Mouse (Mus musculus) cerebellum, adult 11-12 months (tissue): ENCODE data around the gene Scfd2.

Source experiments
- DNase-seq: peaks from one replicate; pipeline ENCODE4 v3.0.0; 2022

Scfd2 gene

DNA sequence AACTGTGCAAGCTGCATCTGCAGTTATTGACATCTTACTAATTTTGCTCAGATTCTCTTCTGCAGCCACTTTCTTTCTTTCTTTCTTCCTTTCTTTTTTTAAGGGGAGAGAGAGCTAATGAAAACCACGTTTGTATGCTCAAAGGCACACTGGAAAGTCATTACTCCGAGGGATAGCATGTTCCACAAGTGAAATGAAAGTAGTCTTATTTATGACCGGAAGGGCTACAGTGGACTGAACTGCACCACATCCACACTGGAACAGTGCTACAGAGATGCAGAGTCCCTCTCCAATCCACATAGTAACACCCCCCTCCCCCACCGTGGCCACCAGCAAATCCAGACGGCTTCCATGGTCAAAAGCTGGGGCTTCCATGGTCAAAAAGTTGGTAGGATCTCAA, 224.3 kb downstream of the Scfd2 start:
- no peak for DNase-seq

DNA sequence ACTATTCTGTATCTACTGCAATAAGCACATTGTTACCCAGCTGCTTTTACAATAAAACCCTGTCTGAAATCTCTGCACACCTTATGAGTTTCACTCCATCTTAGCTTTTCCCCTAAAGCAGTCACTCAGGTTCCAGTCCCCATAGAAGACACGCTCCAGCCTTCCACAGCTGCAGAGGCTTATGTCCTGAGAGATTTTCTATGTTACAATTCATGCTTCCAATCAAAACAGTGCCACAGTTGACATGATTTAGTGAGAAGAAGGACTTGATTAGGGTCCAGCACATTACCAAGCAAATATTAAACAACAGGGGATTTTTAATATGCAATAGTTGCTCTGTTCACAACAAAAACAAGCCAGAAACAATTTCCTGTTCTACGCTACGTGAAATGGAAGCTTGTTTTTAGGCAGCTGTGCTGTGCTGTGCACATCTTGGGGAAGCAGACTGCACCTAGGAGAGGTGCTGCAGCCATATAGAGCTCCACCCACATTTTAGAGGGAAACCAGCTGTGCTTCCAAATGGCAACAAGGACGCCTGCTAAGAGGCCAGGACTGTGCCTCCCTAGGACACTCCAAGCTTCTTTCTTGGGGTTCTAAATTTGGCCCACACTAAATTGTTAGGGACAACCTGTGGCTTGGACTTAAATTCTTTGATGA, 225.9 kb downstream of the Scfd2 start:
- DNase-seq = no peak

DNA sequence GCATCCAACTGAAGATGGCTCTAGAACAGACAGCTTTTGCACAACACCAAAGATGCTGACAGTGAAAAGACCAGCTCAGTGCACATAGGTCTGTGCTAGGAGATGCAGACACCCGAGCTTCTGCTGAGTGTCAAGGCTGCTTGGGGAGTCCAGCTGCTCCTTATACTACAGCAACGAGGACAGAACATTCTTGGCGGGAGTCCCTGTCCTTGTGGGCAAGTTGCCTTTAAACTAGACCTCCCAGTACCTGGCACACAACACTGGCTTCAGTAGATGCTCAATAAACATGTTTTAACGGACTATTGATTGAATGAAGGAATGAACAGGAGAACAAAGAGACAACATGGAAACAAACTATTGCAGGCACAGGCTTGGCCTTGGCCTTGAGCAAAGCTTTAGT, 226.8 kb downstream of the Scfd2 start:
- DNase-seq = no peak

DNA sequence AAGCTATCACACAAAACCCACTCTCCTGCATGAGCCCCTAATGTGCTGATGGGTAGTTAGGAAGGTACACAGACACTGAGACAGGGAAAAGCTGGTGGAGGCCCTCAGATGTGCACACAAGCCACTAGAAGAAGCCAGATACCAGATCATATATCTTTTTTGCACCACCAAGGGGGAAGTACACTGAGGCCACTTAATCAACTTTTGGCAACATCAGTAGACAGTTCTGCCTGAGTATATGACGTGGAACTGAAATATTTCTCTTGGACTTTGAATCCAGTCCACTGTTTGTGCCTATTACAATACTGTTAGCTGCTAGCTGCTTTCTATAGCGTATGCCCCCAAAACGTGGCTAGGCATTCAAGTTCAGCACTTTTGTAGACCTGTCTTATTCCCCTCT, 229.2 kb downstream of the Scfd2 start:
- DNase-seq = no peak

DNA sequence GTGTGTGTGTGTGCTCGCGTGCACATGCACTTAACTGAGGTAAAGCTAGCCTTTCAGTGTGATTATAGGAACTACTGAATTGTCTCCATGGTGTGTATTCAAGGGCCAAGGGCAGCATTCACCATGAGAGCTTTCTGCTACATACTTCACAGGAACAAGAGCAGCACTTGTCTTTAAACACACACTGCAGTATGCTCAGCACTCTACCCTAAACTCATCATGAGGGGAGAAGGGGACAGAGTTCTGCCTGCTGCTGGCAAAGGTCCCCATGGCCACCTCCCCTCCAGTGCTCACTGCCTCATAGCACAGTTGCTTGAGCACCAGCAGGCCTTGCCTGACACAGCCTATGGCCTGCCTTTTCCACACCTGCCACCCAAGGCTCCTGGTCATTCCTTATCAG, 230.1 kb downstream of the Scfd2 start:
- DNase-seq = no peak

DNA sequence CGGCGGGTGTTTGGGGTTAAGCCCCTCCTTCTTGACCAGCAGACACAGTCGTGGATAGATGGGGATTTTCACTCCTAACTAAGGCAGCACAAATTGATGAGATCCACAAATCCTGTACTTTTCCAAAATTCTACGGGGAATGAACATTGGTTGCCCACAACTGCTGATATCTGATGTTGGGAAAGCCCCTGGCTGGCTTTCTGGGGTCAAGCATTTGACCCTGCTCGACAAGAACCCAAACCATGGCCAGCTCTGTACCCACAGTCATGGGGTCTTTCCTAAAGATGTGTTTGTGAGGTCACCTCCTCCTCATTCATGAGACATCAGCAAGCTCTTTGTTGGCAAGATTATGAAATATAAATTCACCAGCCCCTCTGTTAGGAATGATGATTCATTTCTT, 230.6 kb downstream of the Scfd2 start:
- no peak for DNase-seq

DNA sequence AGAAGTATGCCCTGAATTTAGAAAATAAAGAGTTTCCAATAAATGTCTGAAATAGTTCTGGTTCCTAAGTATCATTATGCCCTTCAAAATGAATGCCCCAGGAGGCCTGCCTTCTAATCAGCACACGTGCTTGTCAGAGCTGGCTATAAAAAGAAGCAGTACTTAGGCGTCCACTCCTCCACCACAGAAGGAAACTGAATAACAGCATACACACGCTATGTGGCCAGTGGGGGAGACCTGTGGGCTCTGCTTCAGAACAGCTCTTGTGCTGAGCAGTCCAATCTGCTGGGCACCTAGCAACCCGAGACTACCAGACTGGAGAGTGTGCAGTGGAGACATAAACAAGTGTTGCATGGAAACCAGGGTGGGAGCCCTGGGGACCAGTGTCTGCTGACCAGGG, 231.4 kb downstream of the Scfd2 start:
- no peak for DNase-seq

DNA sequence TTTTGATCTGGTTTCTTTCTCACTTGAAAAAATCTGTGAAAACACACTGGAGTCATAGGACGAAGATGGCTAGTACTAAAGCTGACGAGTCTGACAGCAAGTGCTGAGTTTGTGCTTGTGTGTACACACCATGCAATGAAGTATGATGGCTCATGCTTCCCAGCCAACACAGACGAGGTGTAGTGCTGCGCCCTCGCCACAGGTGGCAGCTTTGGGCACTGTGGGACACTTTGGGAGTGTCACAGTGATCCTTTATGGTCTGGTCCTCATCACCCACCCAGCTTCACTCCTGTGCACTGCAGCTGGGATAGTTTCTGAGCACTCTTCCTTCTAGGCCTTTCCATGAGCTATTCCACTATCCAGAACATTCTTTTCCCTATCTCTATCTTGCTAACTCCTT, 234.4 kb downstream of the Scfd2 start:
- no peak for DNase-seq

DNA sequence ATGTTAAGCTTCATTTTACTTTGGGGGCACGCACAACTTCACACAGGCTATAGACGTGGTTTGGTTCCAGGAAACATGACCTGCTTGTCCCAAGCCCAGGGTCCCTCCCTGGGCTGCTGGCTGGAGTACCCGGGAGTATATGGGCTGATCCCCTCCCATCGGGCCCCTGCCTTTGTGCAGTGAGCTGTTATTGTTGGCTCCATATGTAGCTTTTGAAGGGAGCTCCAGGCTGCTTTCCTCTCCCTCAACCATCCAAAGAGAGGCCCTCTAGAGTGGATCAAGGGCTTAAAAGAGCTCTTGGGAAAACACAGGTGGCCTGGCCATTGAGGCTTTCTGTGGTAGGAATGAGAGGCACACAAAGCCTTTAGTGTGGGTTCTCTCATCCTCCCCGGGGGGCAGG, 235.5 kb downstream of the Scfd2 start:
- no peak for DNase-seq

DNA sequence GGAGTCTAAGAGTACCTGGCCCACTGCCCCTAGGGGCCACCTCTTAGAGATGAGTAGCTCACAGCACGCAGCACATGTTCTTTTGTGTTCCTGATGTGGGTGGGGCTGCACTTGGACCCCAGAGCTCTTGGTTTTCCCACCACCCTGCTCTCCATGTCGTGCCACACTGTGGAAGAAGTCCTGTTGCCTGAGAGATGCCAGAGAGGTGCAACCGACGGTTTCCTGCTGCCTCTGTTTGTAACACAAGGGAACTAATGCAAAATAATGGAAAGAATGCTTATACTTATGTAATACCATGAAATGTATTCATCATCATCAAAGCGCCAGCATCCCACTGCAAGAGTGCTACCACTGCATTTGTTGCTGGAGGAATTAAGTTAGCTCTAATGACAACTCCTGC, 238.0 kb downstream of the Scfd2 start:
- no peak for DNase-seq

DNA sequence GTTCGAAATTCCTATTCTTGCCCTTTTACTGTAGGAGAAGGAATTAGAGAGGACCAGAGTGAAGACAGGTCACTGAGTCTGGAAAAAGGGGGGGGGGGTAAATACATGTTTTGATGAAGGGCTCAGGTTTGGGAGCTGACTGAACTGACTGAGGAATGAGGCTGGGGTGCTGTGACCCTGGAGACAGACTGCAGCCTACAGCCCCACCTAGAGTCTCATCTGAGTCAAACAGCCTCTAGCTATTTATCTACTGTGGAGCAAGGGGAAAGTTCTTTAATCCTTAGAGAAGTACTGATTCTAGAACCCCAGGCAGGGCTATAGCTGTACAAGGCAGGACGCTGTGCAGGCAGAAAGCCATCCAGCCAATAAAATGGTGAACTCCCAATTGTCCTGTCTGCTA, 239.5 kb downstream of the Scfd2 start:
- no peak for DNase-seq

DNA sequence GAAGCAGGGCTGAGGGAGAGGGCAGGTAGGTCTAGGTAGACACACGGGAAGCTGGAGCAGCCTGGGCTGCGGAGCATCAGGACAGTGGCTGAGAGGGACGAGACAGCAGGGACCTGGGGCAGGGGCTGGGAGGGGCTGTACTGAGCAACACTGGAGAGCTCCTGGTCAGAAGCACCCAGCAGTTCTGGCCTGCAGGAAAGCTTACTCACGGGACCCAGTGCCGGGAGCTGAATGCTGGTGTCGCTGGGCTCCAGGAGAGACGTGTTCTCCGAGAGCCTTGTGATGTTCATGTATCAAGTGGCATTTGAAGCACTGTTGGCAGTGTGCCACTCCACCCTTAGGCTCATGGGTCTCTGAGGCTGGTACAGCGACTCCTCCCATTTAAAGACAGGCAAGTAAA, 240.0 kb downstream of the Scfd2 start:
- no peak for DNase-seq

DNA sequence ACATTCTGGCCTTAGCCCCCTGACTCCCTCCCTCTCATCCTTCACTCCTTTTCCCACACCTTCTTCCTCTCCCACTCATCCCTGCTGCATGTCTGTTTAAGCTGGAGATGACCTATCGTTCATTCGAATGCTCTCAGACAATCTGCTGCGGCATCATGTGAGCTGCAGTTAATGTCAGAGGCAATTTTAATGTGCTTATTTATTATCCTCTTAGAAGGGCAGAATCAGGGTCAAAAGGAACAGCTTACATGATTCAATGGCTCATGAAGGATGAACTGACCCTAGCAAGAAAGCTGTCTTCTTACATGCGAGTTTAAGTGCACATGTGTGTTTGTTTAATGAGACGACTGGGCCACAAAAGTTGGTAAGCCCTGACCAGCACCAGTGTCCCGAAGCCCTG, 241.6 kb downstream of the Scfd2 start:
- no peak for DNase-seq

DNA sequence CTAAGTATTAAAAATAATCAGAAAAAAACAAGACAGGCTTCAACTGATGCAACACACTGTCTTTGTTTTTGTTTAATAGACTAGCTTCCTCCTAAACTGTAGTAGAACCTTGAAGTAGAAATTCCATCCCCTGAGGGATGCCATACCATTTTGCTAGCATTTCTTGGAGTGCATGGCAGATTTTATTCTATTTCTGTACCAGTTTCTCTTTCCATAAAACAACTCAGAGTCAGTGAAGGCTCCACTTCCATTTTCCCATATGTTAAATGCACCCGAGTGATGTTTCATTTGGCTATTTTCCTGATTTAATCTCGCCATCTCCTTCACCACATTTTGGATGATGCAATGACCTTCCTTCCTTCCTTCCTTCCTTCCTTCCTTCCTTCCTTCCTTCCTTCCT, 243.4 kb downstream of the Scfd2 start:
- no peak for DNase-seq

DNA sequence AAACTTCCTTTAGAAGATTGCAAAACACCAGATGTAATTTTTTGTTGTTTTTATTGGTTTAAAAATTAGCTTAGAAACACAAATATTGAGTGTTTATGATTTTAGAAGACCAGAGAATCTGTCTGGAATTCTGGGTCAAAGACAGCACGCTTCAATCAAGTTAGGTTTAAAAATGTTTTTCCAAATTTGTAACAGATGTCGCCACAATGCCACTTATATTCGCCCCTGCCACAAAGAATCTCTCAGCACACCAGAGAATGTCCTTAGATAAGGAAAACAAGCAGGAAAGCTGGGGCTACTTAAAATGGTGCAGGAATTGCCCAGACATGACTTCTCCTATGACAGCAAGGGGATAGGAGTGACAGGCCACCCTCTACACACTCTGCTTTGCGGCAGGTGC, 245.3 kb downstream of the Scfd2 start:
- DNase-seq = no peak

DNA sequence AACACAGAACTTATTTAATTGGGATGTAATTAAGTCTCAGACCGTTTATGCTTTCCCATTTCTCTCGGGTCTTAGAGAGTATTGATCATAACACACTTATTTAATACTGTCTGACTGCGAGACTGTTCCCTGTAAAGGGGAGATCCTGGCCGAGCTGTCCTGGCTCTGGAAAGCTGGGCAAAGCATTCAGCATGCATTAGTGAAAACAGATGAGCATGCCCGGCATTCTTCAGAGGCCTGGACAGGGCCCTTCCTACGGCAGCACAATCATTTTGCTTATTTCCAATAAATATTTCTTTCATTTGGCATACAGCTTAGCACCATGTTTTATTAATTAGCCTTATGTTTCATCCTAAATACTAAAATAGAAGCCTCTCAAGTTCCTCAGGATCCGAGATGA, 245.8 kb downstream of the Scfd2 start:
- no peak for DNase-seq

DNA sequence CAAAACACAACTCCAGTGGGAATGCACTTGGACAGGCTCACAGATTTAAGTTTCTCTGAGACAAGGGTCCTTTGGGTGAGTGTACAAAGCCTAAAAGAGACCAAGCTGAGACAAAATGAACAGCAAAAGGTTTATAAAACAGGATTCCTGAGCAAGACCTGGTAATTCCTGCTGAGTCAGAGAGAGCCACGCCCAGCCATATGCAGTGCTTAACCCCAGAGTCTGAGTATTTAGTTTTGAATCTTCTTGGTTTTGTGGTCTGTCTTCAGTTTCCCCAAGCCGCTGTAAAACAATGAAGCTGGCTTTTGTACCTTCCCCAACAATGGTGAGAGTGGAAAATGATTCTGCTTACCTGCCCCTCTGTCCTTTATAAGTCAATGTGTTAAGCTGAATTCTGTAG, 246.3 kb downstream of the Scfd2 start:
- no peak for DNase-seq

DNA sequence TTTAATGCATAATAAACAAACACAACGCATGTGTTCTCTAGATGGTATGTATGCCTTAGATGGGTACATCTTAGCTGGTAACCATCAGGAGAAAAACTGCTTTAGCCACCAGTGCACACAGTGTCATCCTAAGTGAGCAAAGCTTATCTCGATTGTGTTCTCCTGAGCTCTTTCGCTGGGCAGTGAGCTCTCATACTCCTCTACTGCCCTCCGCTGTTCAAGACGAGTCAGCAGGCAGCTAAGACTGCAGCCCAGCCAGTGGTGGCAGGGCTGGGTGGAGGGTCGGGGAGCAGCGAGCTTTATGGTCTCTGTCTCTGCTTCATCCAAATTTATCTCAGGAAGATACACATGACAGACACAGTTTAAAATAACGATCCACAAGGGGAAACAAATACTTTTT, 248.0 kb downstream of the Scfd2 start:
- no peak for DNase-seq

DNA sequence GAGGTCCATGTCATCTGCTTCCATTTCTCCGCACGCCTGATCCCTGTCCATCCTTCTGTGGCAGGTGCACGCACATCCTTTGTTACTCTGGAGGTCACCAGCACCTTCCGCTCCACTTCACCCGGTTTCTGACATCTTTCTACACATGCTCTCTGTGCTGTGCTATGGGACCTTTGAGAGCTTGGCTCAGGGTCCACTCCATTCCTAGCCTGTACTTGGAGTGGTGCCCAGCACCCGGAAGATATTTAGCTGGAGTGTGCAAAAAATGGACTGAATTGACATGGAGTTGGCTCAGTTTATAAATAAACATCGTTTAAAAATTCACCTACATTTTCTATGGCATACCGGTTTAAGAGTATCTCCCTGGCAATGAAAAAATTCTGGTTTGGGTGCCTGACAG, 250.1 kb downstream of the Scfd2 start:
- no peak for DNase-seq

DNA sequence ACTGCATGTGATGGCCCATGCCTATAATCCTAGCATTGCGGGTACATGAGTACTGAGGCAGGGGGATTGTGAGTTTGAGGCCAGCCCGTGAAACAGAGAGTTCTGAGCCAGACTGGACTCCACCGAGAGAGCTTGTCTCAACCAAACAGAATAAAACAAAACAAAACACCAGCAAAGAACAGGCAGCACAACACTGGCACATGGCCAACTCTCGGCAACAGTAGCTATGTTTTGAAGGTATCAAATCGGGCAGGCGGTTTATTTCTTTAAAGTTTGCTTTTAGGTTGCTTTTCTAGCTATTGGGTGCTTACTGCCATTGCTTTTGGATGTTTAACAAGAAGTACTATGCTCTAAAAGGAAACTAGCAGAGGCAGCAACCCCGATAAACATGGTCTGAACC, 251.9 kb downstream of the Scfd2 start:
- DNase-seq = no peak

DNA sequence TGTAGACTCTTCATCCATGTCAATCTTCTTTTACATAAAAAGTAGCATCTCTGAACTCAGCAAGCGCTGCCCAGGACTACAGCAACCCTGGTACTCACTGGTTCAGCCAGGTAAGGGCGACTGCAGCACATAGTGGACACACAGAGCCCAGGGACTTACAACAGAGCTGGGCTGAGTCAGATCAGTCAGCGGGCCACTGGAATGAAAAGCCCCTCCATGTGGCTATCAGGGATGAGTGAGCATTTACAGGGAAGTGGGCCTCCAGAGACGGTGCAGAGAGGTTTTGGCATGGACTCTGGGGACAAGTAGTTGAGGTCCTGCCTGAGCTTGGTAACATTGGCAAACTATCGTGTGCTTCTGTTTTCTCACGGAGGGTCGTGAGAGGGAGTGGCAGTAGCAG, 253.1 kb downstream of the Scfd2 start:
- DNase-seq = no peak

DNA sequence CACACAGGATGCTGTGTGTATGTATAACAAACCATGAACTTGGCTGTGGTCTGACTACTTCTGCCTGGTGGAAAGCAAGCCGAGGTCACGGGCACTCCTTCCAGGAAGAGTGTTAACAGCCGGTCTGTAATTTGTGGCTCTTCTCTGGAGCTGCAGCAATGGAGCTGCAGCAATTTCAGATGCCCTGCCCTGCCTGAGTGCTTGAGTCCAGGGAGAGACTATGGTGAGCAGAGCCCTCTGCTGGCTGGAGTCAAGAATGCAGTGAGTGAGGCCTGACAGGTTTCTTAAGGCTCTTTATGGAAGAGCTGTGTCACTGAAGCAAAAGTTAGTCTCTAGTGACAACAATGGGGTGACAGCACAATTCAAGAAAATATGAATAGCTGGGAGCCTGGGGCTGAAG, 253.8 kb downstream of the Scfd2 start:
- peak; percentile 86 for DNase-seq

DNA sequence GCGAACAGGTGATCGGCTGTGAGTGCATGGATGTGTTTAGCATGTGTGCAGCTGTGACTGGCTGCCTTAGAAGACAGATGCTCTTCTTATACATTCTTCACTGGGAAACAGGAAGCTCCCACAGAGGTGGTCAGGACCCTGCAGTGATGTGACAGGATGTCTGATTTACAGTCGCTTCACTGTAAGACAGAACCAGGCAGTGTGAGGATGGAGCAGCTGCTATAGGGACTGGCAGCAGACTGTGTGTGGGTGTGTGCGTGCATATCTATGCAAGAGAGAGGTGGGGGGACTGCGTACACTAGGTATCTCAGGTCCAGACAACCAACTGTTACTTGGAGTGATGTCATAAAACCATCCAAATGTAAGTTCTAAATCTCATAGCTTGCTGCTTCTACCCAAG, 254.3 kb downstream of the Scfd2 start:
- no peak for DNase-seq

DNA sequence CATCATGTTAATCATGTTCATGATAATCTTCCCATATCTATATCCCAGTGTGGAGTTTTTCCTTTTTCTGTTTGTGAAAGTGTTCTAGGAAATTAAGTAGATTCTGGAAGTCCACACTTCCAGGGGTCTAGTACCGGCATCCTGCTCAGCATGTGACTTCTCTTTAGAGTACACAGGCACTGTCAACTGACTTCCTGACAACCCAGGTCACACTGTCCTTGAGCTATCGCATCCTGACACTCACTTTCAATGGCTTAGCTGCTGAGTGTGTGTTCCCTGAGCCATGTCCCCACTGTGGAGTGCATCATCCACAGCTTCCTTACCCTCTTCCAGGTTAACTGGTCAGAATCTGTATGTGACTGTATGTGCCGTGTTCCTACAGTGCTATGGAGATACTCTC, 258.2 kb downstream of the Scfd2 start:
- no peak for DNase-seq

DNA sequence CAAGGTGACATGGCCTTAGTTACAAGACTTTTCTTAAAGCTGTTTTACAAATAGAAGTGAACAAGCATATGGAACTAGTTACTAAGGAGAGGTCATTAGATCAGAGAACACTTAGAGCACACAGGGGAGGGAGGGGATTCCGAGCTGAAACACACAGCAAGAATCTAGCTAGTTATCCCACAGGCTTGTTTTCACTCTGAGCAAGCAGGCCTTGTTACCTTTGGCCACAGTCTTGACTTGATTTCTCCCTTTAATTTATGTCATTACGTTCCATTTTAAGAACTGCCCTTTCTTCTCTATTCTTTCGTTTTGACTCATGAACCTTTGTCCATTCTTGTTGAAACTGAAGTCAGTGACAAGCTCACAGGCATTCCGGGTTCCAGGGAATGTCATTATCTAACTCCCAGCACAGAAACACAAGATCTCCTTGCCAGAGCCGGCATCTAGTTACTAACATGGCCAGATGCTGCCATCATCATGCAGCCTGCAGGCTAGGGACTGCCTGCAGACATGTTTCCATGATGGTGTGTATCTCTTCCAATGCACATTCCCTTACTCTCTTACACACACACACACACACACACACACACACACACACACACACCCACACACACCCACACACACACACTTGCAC, 263.7 kb downstream of the Scfd2 start:
- no peak for DNase-seq
